Mouse (Mus musculus) C2C12 (cell line): ENCODE measurements around the gene Dhx29. TPM values are rescaled to one million over a fixed set of nuclear protein-coding genes. Genes with fewer than 3 reads are reported as not detected.

ENCODE experiments used
- H3K27me3 ChIP-seq: one replicate; pipeline ENCODE4 v1.6.1; 2011; ENCODE audit not compliant: control insufficient read depth, insufficient read depth, insufficient read length
- H3K36me3 ChIP-seq: one replicate; pipeline ENCODE4 v1.6.1; 2011; ENCODE audit not compliant: control insufficient read depth, insufficient read depth
- H3K4me3 ChIP-seq: one replicate; pipeline ENCODE4 v1.5.1; 2011; ENCODE audit warnings: mild to moderate bottlenecking, control low read depth; ENCODE audit not compliant: poor library complexity, insufficient read depth, severe bottlenecking
- H3K79me2 ChIP-seq: one replicate; pipeline ENCODE4 v1.6.1; 2011; ENCODE audit not compliant: control insufficient read depth, insufficient read depth
- H3K79me3 ChIP-seq: one replicate; pipeline ENCODE4 v1.6.1; 2011; ENCODE audit warnings: low read depth, control low read depth
- H3ac ChIP-seq: one replicate; pipeline ENCODE3; 2011; ENCODE audit warnings: low read depth; ENCODE audit not compliant: control insufficient read depth, insufficient read length
- CEBPB ChIP-seq: IDR thresholded peaks from one replicate; pipeline ENCODE4 v1.6.1; 2011; ENCODE audit warnings: low read depth, mild to moderate bottlenecking, control low read depth, moderate library complexity
- CTCF ChIP-seq: IDR thresholded peaks from one replicate; pipeline ENCODE4 v1.5.1; 2011; ENCODE audit not compliant: control insufficient read depth, insufficient read depth, insufficient read length
- FOSL1 ChIP-seq: IDR thresholded peaks from one replicate; pipeline ENCODE4 v1.8.0; 2011; ENCODE audit warnings: mild to moderate bottlenecking, low read length; ENCODE audit not compliant: poor library complexity, insufficient read depth, severe bottlenecking
- MAX ChIP-seq: IDR thresholded peaks from one replicate; pipeline ENCODE4 v1.6.1; 2011; ENCODE audit warnings: mild to moderate bottlenecking, control low read depth
- MYOD1 ChIP-seq: IDR thresholded peaks from one replicate; pipeline ENCODE4 v1.6.1; 2011; ENCODE audit warnings: low read depth; ENCODE audit not compliant: control insufficient read depth, insufficient read length
- MYOG ChIP-seq: IDR thresholded peaks from one replicate; pipeline ENCODE4 v1.6.1; 2011; ENCODE audit not compliant: control insufficient read depth, insufficient read length; ENCODE audit errors: extremely low read depth
- USF1 ChIP-seq: IDR thresholded peaks from one replicate; pipeline ENCODE4 v1.6.1; 2011; ENCODE audit warnings: low read depth, mild to moderate bottlenecking, control low read depth, moderate library complexity
- polyA plus RNA-seq: library from polyadenylated mRNA; unstranded; fragments of >200 nt; fragmentation: generic; extraction: Trizol; gene quantifications from one replicate; pipeline ENCODE4 v1.2.1, GENCODE M21; 2012; ENCODE audit warnings: missing spikeins

The Dhx29 gene
- polyA plus RNA-seq, 1 experiment, result 12.5 TPM

GRCm38 (mm10) chr13:112938130-112938529 lies 10.9 kb downstream of the Dhx29 start:
- H3K4me3 ChIP-seq, result no peak overlapping the region
- H3K79me3 ChIP-seq, result no peaks in the 10 kb centered on the region
- no peaks in the 10 kb centered on the region for H3K79me2 ChIP-seq
- peaks cover 60% of the 10 kb centered on the region for H3K36me3 ChIP-seq
- no peaks in the 10 kb centered on the region for H3K27me3 ChIP-seq
- TF ChIP-seq USF1 (no peak), MYOD1 (no peak), CEBPB (no peak), MYOG (no peak), CTCF (no peak), MAX (no peak), FOSL1 (no peak)
- no peak overlapping the region for H3ac ChIP-seq

- Histone ChIP-seq H3K4me3 (no peak overlapping the region), H3K79me2 (no peaks in the 10 kb centered on the region), H3K79me3 (no peaks in the 10 kb centered on the region), H3ac (no peak overlapping the region), H3K36me3 (peaks cover 71% of the 10 kb centered on the region), H3K27me3 (no peaks in the 10 kb centered on the region)
- TF ChIP-seq CTCF (no peak), FOSL1 (no peak), MYOG (no peak), MYOD1 (no peak), CEBPB (no peak), USF1 (no peak), MAX (no peak)
These were observed 14.7 kb downstream of the Dhx29 start for GRCm38 (mm10) chr13:112941879-112942330.

- no peaks in the 10 kb centered on the region for H3K27me3 ChIP-seq
- H3K79me3 ChIP-seq, result no peaks in the 10 kb centered on the region
- no peak overlapping the region for H3ac ChIP-seq
- TF ChIP-seq CTCF, result no peak
- no peak for TF ChIP-seq USF1
- TF ChIP-seq CEBPB, result no peak
- no peak for TF ChIP-seq MYOD1
- TF ChIP-seq FOSL1, result no peak
- TF ChIP-seq MAX, result no peak
- no peak for TF ChIP-seq MYOG
- no peaks in the 10 kb centered on the region for H3K79me2 ChIP-seq
- peaks cover 79% of the 10 kb centered on the region for H3K36me3 ChIP-seq
- H3K4me3 ChIP-seq, result no peak overlapping the region
These were observed 18.1 kb downstream of the Dhx29 start for GRCm38 (mm10) chr13:112945312-112945711.

- Histone ChIP-seq H3K36me3 (peaks cover 81% of the 10 kb centered on the region), H3ac (no peak overlapping the region), H3K79me3 (no peaks in the 10 kb centered on the region), H3K79me2 (no peaks in the 10 kb centered on the region), H3K27me3 (no peaks in the 10 kb centered on the region), H3K4me3 (no peak overlapping the region)
- TF ChIP-seq MYOD1 (no peak), MAX (no peak), USF1 (no peak), FOSL1 (no peak), MYOG (no peak), CEBPB (no peak), CTCF (no peak)
These were observed 18.6 kb downstream of the Dhx29 start for GRCm38 (mm10) chr13:112945900-112946299.

GRCm38 (mm10) chr13:112954067-112954466 lies 26.8 kb downstream of the Dhx29 start:
- Histone ChIP-seq H3K36me3 (peaks cover 72% of the 10 kb centered on the region), H3K79me3 (no peaks in the 10 kb centered on the region), H3K4me3 (no peak overlapping the region), H3ac (no peak overlapping the region), H3K79me2 (no peaks in the 10 kb centered on the region), H3K27me3 (no peaks in the 10 kb centered on the region)
- TF ChIP-seq MYOG (no peak), CEBPB (no peak), MYOD1 (no peak), USF1 (no peak)

GRCm38 (mm10) chr13:112963081-112963480 lies 35.8 kb downstream of the Dhx29 start:
- Histone ChIP-seq H3K36me3 (peaks cover 35% of the 10 kb centered on the region), H3ac (no peak overlapping the region), H3K4me3 (no peak overlapping the region), H3K79me2 (no peaks in the 10 kb centered on the region), H3K79me3 (no peaks in the 10 kb centered on the region), H3K27me3 (no peaks in the 10 kb centered on the region)
- TF ChIP-seq MAX (no peak), MYOG (no peak), FOSL1 (no peak), USF1 (no peak), CTCF (no peak), CEBPB (no peak), MYOD1 (no peak)
